Mouse (Mus musculus): ENCODE measurements around the gene Nppb. TPM values are rescaled to one million over a fixed set of nuclear protein-coding genes. Genes with fewer than 3 reads are reported as not detected.

Gene Nppb
- total and polyA plus RNA-seq, 3 experiments: not detected

DNA sequence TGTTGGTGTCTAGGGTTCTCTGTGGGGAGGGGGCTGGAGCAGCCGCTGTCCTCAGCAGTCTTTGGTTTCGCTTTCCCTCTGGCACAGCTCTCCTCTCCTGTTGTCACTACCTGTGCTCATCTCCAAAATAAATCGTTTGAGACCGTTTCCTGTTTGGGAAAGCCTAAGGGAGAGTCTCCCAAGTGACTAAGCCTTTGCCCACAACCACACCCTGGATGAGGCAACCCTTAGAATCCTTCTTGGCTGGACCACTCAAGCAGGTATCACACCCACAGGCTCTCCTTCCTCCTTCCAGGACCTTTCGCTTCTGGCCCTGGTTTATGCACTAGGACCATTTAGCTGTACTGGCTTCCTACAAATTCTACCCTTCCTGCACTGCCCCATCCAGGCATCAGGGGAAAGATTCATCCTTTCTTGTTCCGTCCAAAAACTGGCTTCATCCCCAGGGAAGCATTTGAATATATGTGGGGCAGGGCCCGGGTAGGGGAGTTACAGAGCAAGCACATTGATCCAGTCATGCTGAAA lies 8.0 kb downstream of the Nppb start:
- H3K27me3 ChIP-seq (ENCODE audit: insufficient read depth, low read length): no peaks in the 10 kb centered on the region
- DNase-seq (ENCODE audit: low spot score): no peak
- H3K4me1 ChIP-seq (ENCODE audit: insufficient read depth, low read depth, low read length): no peaks in the 10 kb centered on the region
- H3K4me3 ChIP-seq (ENCODE audit: low read depth, low read length): no peak overlapping the region
- TF ChIP-seq POLR2AphosphoS5 (IDR thresholded peaks at IDR 0.05; ENCODE audit: insufficient replicate concordance, low read depth, low read length) (no peak), TAL1 (conservative IDR thresholded peaks at IDR 0.05; ENCODE audit: low read depth, low read length) (no peak)
- no peaks in the 10 kb centered on the region for H3K36me3 ChIP-seq (replicated peaks)
- no peak for ATAC-seq (ENCODE audit: extremely low read depth, insufficient number of reproducible peaks, low FRiP score, poor library complexity, severe bottlenecking)
- H3K9me3 ChIP-seq (replicated peaks): no peaks in the 10 kb centered on the region

- Histone ChIP-seq H3K27me3 (ENCODE audit: insufficient read depth, low read length) (no peaks in the 10 kb centered on the region), H3K4me1 (ENCODE audit: insufficient read depth, low read depth, low read length) (no peaks in the 10 kb centered on the region), H3K36me3 (replicated peaks) (no peaks in the 10 kb centered on the region), H3K4me3 (ENCODE audit: low read depth, low read length) (no peak overlapping the region), H3K9me3 (replicated peaks) (no peaks in the 10 kb centered on the region)
- TF ChIP-seq CTCF (IDR thresholded peaks at IDR 0.05; ENCODE audit: low read depth, low read length) (no peak), TAL1 (conservative IDR thresholded peaks at IDR 0.05; ENCODE audit: low read depth, low read length) (no peak), GATA1 (IDR thresholded peaks at IDR 0.05; ENCODE audit: borderline replicate concordance, low read length) (no peak), GATA2 (IDR thresholded peaks at IDR 0.05; ENCODE audit: borderline replicate concordance, low read depth, low read length) (no peak), POLR2AphosphoS5 (IDR thresholded peaks at IDR 0.05; ENCODE audit: insufficient replicate concordance, low read depth, low read length) (no peak)
- ATAC-seq (ENCODE audit: extremely low read depth, insufficient number of reproducible peaks, low FRiP score, poor library complexity, severe bottlenecking) (no peak), DNase-seq (ENCODE audit: low spot score) (no peak)
These were observed 9.7 kb downstream of the Nppb start for GRCm38 (mm10) chr4:147995311-147995710.

DNA sequence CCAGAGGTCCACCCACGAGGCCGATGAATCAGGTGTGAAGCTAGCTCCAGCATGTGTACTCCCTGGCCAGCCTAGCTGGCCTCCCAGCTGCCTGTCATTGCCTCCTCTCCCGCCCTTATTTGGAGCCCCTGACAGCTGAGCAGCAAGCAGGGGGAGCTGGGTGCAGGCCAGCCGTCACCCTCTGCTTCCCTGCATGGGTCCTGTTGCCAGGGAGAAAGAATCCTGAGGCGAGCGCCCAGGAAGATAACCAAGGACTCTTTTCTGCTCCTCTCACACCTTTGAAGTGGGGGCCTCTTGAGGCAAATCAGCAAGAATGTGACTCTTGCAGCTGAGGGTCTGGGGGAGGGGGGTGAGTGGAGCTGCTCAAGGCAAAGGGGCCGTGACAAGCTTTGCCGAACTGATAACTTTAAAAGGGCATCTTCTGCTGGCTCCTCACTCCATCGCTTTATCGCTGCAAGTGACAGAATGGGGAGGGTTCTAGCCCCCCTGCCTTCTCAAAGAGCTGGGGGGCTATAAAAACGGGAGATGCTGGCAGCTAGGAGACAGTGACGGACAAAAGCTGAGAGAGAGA lies 14.7 kb downstream of the Nppb start, which contains the start of gene Nppa:
TSS of gene Nppa (plus strand) at position 521 of the 571 bp plus-strand sequence.
- ATAC-seq (ENCODE audit: extremely low read depth, insufficient number of reproducible peaks, low FRiP score, poor library complexity, severe bottlenecking): no peak
- Histone ChIP-seq H3K9me3 (replicated peaks) (no peaks in the 10 kb centered on the region), H3K4me3 (ENCODE audit: low read depth, low read length) (no peak within 1 kb of the TSS), H3K36me3 (replicated peaks) (peaks cover 26% of the 10 kb centered on the region), H3K27me3 (ENCODE audit: insufficient read depth, low read length) (no peaks in the 10 kb centered on the region), H3K4me1 (ENCODE audit: insufficient read depth, low read depth, low read length) (no peaks in the 10 kb centered on the region)
- DNase-seq (ENCODE audit: low spot score): no peak
- TF ChIP-seq GATA1 (IDR thresholded peaks at IDR 0.05; ENCODE audit: borderline replicate concordance, low read length): no peak
- no peak for TF ChIP-seq TAL1 (conservative IDR thresholded peaks at IDR 0.05; ENCODE audit: low read depth, low read length)
- TF ChIP-seq POLR2AphosphoS5 (IDR thresholded peaks at IDR 0.05; ENCODE audit: insufficient replicate concordance, low read depth, low read length): no peak
- no peak for TF ChIP-seq CTCF (IDR thresholded peaks at IDR 0.05; ENCODE audit: low read depth, low read length)
- TF ChIP-seq GATA2 (IDR thresholded peaks at IDR 0.05; ENCODE audit: borderline replicate concordance, low read depth, low read length): no peak

DNA sequence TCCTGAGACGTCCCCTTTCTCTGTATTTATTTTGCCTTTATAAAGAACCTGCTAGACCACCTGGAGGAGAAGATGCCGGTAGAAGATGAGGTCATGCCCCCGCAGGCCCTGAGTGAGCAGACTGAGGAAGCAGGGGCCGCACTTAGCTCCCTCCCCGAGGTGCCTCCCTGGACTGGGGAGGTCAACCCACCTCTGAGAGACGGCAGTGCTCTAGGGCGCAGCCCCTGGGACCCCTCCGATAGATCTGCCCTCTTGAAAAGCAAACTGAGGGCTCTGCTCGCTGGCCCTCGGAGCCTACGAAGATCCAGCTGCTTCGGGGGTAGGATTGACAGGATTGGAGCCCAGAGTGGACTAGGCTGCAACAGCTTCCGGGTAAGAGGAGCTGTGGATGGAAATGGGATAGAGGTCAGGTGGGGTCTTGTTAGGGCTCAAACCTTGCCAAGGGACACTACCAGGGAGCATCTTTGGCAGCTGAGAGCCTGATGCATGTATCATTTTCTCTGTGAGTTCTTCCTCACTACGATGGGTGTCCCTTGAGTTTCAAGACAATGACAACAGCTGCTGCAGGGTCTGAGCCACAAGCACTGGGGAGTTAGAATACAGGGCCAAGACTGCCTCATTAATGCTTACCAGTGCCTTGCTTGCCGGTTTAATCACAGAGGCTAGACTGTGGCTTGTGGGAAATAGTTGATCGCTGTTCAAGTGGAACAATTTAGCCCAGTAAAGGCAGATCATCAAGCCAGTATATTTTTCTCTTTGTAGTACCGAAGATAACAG lies 15.6 kb downstream of the Nppb start:
- Histone ChIP-seq H3K9me3 (replicated peaks) (no peaks in the 10 kb centered on the region), H3K4me1 (ENCODE audit: insufficient read depth, low read depth, low read length) (no peaks in the 10 kb centered on the region), H3K4me3 (ENCODE audit: low read depth, low read length) (no peak overlapping the region), H3K27me3 (ENCODE audit: insufficient read depth, low read length) (no peaks in the 10 kb centered on the region), H3K36me3 (replicated peaks) (peaks cover 36% of the 10 kb centered on the region)
- no peak for ATAC-seq (ENCODE audit: extremely low read depth, insufficient number of reproducible peaks, low FRiP score, poor library complexity, severe bottlenecking)
- DNase-seq (ENCODE audit: low spot score): no peak
- no peak for TF ChIP-seq CTCF (IDR thresholded peaks at IDR 0.05; ENCODE audit: low read depth, low read length)
- TF ChIP-seq GATA1 (IDR thresholded peaks at IDR 0.05; ENCODE audit: borderline replicate concordance, low read length): no peak
- no peak for TF ChIP-seq GATA2 (IDR thresholded peaks at IDR 0.05; ENCODE audit: borderline replicate concordance, low read depth, low read length)
- no peak for TF ChIP-seq POLR2AphosphoS5 (IDR thresholded peaks at IDR 0.05; ENCODE audit: insufficient replicate concordance, low read depth, low read length)
- TF ChIP-seq TAL1 (conservative IDR thresholded peaks at IDR 0.05; ENCODE audit: low read depth, low read length): no peak

DNA sequence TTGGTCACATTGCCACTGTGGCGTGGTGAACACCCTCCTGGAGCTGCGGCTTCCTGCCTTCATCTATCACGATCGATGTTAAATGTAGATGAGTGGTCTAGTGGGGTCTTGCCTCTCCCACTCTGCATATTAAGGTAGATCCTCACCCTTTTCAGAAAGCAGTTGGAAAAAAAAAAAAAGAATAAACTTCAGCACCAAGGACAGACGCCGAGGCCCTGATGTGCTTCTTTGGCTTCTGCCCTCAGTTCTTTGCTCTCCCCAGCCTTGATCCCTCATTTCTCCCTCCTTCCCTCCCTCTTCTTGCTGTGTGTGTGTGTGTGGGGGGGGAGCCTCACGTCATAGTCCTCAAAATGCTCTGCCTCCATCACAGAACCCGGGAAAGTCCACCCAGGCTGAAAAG lies 16.3 kb downstream of the Nppb start:
- H3K9me3 ChIP-seq (replicated peaks): no peaks in the 10 kb centered on the region
- H3K4me3 ChIP-seq (ENCODE audit: low read depth, low read length): no peak overlapping the region
- ATAC-seq (ENCODE audit: extremely low read depth, insufficient number of reproducible peaks, low FRiP score, poor library complexity, severe bottlenecking) (no peak), DNase-seq (ENCODE audit: low spot score) (no peak)
- no peaks in the 10 kb centered on the region for H3K27me3 ChIP-seq (ENCODE audit: insufficient read depth, low read length)
- H3K36me3 ChIP-seq (replicated peaks): peaks cover 42% of the 10 kb centered on the region
- no peaks in the 10 kb centered on the region for H3K4me1 ChIP-seq (ENCODE audit: insufficient read depth, low read depth, low read length)
- TF ChIP-seq GATA2 (IDR thresholded peaks at IDR 0.05; ENCODE audit: borderline replicate concordance, low read depth, low read length) (no peak), POLR2AphosphoS5 (IDR thresholded peaks at IDR 0.05; ENCODE audit: insufficient replicate concordance, low read depth, low read length) (no peak)

- DNase-seq (ENCODE audit: low spot score) (no peak), ATAC-seq (ENCODE audit: extremely low read depth, insufficient number of reproducible peaks, low FRiP score, poor library complexity, severe bottlenecking) (no peak)
- no peaks in the 10 kb centered on the region for H3K4me1 ChIP-seq (ENCODE audit: insufficient read depth, low read depth, low read length)
- no peaks in the 10 kb centered on the region for H3K27me3 ChIP-seq (ENCODE audit: insufficient read depth, low read length)
- H3K4me3 ChIP-seq (ENCODE audit: low read depth, low read length): no peak overlapping the region
- no peaks in the 10 kb centered on the region for H3K9me3 ChIP-seq (replicated peaks)
- no peak for TF ChIP-seq POLR2AphosphoS5 (IDR thresholded peaks at IDR 0.05; ENCODE audit: insufficient replicate concordance, low read depth, low read length)
- no peak for TF ChIP-seq TAL1 (conservative IDR thresholded peaks at IDR 0.05; ENCODE audit: low read depth, low read length)
- TF ChIP-seq GATA1 (IDR thresholded peaks at IDR 0.05; ENCODE audit: borderline replicate concordance, low read length): no peak
- TF ChIP-seq CTCF (IDR thresholded peaks at IDR 0.05; ENCODE audit: low read depth, low read length): no peak
- no peak for TF ChIP-seq GATA2 (IDR thresholded peaks at IDR 0.05; ENCODE audit: borderline replicate concordance, low read depth, low read length)
- peaks cover 67% of the 10 kb centered on the region for H3K36me3 ChIP-seq (replicated peaks)
These were observed 18.8 kb downstream of the Nppb start for GRCm38 (mm10) chr4:148004361-148004760.
